Mouse (Mus musculus) kidney, embryonic 16.5 days (tissue): ENCODE measurements around the gene Dedd2. TPM values are rescaled to one million over a fixed set of nuclear protein-coding genes. Genes with fewer than 3 reads are reported as not detected.
A peak's percentile ranks its signal among the peaks of the same experiment; 100 is the strongest.

Source experiments
- ATAC-seq: fragments of 200-750 bp; cut with Nextera tagmentation; 2 replicates; pipeline ENCODE4 v1.8.0; 2017; ENCODE audit warnings: moderate TSS enrichment; ENCODE audit not compliant: low FRiP score, low TSS enrichment
- H3K27ac ChIP-seq: fragments of 300-500 bp; sonication (generic); 2 replicates; pipeline ENCODE4 v1.5.1; 2014; ENCODE audit warnings: low read length
- H3K27me3 ChIP-seq: fragments of 300-500 bp; sonication (generic); 2 replicates; pipeline ENCODE4 v1.6.1; 2014; ENCODE audit warnings: low read length, control low read depth, mixed read lengths; ENCODE audit not compliant: insufficient read depth
- H3K36me3 ChIP-seq: fragments of 300-500 bp; sonication (generic); 2 replicates; pipeline ENCODE4 v1.6.1; 2014; ENCODE audit warnings: low read length, control low read depth, mixed read lengths; ENCODE audit not compliant: insufficient read depth
- H3K4me1 ChIP-seq: fragments of 300-500 bp; sonication (generic); 2 replicates; pipeline ENCODE4 v1.6.1; 2014; ENCODE audit warnings: low read length, control low read depth, mixed read lengths; ENCODE audit not compliant: insufficient read depth
- H3K4me2 ChIP-seq: fragments of 300-500 bp; sonication (generic); replicated peaks from 2 replicates; pipeline ENCODE4 v1.6.1; 2014; ENCODE audit warnings: low read depth, low read length
- H3K4me3 ChIP-seq: fragments of 300-500 bp; sonication (generic); 2 replicates; pipeline ENCODE4 v1.5.1; 2014; ENCODE audit warnings: mild to moderate bottlenecking, low read length
- H3K9ac ChIP-seq: fragments of 300-500 bp; sonication (generic); replicated peaks from 2 replicates; pipeline ENCODE4 v1.6.1; 2014; ENCODE audit warnings: low read length
- H3K9me3 ChIP-seq: fragments of 300-500 bp; sonication (generic); 2 replicates; pipeline ENCODE4 v1.6.1; 2016; ENCODE audit warnings: low read length, control low read depth
- WGBS: fragments of 180-500 bp; shearing (Covaris S2); extraction: QIAGEN DNeasy Blood & Tissue Kit; methylation state at CpG from one replicate; pipeline ENCODE4 v1.1.7; 2014; 5-methylcytosine and 5-hydroxymethylcytosine counted together
- polyA plus RNA-seq: library from polyadenylated mRNA; unstranded; fragments of >200 nt; fragmentation: Nextera tagmentation; extraction: Ambion mirVana; gene quantifications from 2 replicates; pipeline ENCODE4 v1.2.1, GENCODE M21; 2015

Gene Dedd2
- polyA plus RNA-seq, 1 experiment from 2014 or later: 13.2 TPM

- H3K27ac ChIP-seq: peak overlapping the region; percentile 99
- H3K4me1 ChIP-seq: peaks cover 55% of the 10 kb centered on the region
- no peak for ATAC-seq
- no peaks in the 10 kb centered on the region for H3K27me3 ChIP-seq
- peak overlapping the region; percentile 95 for H3K4me2 ChIP-seq
- peak overlapping the region; percentile 93 for H3K9ac ChIP-seq
- no peaks in the 10 kb centered on the region for H3K9me3 ChIP-seq
- 11% methylated on average over 3 of the region's 3 CpGs for WGBS
- H3K36me3 ChIP-seq: peaks cover 30% of the 10 kb centered on the region
- H3K4me3 ChIP-seq: peak overlapping the region; percentile 95
Measured at GRCm38 (mm10) chr7:25247498-25247897, 27.1 kb upstream of the Dedd2 start.

DNA sequence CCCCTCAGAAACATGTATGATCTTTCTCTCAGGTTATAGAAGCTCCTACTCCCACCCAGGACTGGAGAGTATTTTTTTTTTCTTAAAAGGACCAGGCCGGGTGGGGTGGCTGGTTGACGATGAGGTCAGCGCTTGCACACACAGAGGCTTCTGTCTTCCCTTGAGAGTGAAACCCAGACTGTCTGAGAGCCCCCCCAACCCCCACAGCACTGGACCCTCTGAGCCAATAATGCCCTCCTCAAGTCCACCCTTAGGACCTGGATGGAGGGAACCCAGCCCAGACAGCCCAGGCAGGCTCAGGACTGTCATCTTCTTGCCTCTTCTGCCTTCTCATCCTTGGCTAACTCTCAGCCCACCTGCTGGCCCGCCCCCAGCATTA, 26.3 kb upstream of the Dedd2 start:
- peaks cover 50% of the 10 kb centered on the region for H3K4me1 ChIP-seq
- no peak for ATAC-seq
- H3K4me3 ChIP-seq: peak overlapping the region; percentile 95
- H3K27me3 ChIP-seq: no peaks in the 10 kb centered on the region
- H3K9ac ChIP-seq: peak overlapping the region; percentile 93
- WGBS: 14% methylated on average over 4 of the region's 4 CpGs
- H3K36me3 ChIP-seq: peaks cover 36% of the 10 kb centered on the region
- no peaks in the 10 kb centered on the region for H3K9me3 ChIP-seq
- H3K4me2 ChIP-seq: peak overlapping the region; percentile 95
- H3K27ac ChIP-seq: peak overlapping the region; percentile 99

- Histone ChIP-seq H3K27ac (peak overlapping the region; percentile 99), H3K4me3 (peak overlapping the region; percentile 95), H3K36me3 (peaks cover 36% of the 10 kb centered on the region), H3K27me3 (no peaks in the 10 kb centered on the region), H3K9ac (peak overlapping the region; percentile 93), H3K4me1 (peaks cover 45% of the 10 kb centered on the region), H3K4me2 (peak overlapping the region; percentile 95), H3K9me3 (no peaks in the 10 kb centered on the region)
- 33% methylated on average over 20 of the region's 20 CpGs for WGBS
- ATAC-seq: no peak
Measured at GRCm38 (mm10) chr7:25246079-25246758, 25.8 kb upstream of the Dedd2 start.

DNA sequence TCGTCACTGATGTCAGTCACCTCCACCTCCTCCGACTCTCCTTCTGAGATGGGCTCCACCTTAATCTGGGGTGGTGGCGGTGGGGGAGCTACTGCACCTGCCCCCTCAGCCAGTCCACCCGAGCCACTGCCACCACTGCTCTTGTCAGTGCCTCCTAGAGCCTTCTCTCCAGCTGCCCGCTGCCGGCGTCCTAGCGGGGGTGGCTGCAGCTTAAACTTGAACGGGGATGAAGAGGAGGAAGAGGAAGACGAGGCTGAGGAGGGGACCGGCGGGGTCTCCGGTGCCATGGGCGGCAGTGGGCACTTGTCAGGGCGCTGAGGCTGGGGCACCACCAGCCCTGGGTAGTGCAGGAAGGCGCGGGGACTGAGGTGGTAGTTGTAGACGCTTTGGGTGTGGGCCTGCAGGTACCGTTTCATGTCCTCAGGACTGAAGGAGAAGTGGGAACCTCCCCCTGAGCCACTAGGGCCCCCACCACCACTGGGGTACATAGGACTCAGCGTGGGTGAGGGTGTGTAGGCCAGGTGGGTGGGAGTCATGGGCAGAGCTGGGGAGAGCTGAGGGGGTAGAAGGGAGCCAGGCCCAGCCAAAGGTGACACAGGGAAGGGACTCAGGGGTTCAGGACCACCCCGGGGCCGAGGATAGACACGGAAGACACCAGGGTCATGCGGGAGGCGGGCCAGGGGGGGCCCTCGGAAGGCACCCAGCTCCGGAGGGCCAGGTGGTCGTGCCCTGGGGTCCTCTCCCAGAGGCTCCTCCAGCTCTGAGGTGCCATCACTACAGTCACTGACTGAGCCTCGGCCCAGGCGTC, 24.4 kb upstream of the Dedd2 start:
- peaks cover 42% of the 10 kb centered on the region for H3K4me1 ChIP-seq
- WGBS: 87% methylated on average over 27 of the region's 30 CpGs
- no peak overlapping the region for H3K4me2 ChIP-seq
- no peaks in the 10 kb centered on the region for H3K27me3 ChIP-seq
- H3K36me3 ChIP-seq: peaks cover 36% of the 10 kb centered on the region
- no peaks in the 10 kb centered on the region for H3K9me3 ChIP-seq
- ATAC-seq: no peak
- no peak overlapping the region for H3K9ac ChIP-seq
- no peak overlapping the region for H3K4me3 ChIP-seq
- H3K27ac ChIP-seq: no peak overlapping the region

- H3K4me2 ChIP-seq: no peak overlapping the region
- H3K4me1 ChIP-seq: peaks cover 45% of the 10 kb centered on the region
- no peak overlapping the region for H3K9ac ChIP-seq
- no peak for ATAC-seq
- H3K9me3 ChIP-seq: no peaks in the 10 kb centered on the region
- H3K27ac ChIP-seq: 0 out of 2 replicates have a peak overlapping the region, but pooled peaks have one; percentile 30
- no peaks in the 10 kb centered on the region for H3K27me3 ChIP-seq
- 88% methylated on average over 4 of the region's 4 CpGs for WGBS
- peaks cover 36% of the 10 kb centered on the region for H3K36me3 ChIP-seq
- H3K4me3 ChIP-seq: no peak overlapping the region
Measured at GRCm38 (mm10) chr7:25243361-25243760, 22.9 kb upstream of the Dedd2 start.

GRCm38 (mm10) chr7:25241062-25241461, 20.6 kb upstream of the Dedd2 start:
- no peaks in the 10 kb centered on the region for H3K9me3 ChIP-seq
- peaks cover 31% of the 10 kb centered on the region for H3K4me1 ChIP-seq
- no peak overlapping the region for H3K4me2 ChIP-seq
- no peak overlapping the region for H3K27ac ChIP-seq
- 22% methylated on average over 2 of the region's 2 CpGs for WGBS
- peaks cover 36% of the 10 kb centered on the region for H3K36me3 ChIP-seq
- H3K27me3 ChIP-seq: no peaks in the 10 kb centered on the region
- no peak overlapping the region for H3K4me3 ChIP-seq
- ATAC-seq: no peak
- no peak overlapping the region for H3K9ac ChIP-seq

- Histone ChIP-seq H3K4me1 (peaks cover 30% of the 10 kb centered on the region), H3K9me3 (no peaks in the 10 kb centered on the region), H3K4me2 (no peak overlapping the region), H3K27ac (no peak overlapping the region), H3K27me3 (no peaks in the 10 kb centered on the region), H3K4me3 (no peak overlapping the region), H3K9ac (no peak overlapping the region), H3K36me3 (peaks cover 34% of the 10 kb centered on the region)
- 58% methylated on average over 7 of the region's 7 CpGs for WGBS
- ATAC-seq: no peak
Measured at GRCm38 (mm10) chr7:25240631-25241030, 20.2 kb upstream of the Dedd2 start.

DNA sequence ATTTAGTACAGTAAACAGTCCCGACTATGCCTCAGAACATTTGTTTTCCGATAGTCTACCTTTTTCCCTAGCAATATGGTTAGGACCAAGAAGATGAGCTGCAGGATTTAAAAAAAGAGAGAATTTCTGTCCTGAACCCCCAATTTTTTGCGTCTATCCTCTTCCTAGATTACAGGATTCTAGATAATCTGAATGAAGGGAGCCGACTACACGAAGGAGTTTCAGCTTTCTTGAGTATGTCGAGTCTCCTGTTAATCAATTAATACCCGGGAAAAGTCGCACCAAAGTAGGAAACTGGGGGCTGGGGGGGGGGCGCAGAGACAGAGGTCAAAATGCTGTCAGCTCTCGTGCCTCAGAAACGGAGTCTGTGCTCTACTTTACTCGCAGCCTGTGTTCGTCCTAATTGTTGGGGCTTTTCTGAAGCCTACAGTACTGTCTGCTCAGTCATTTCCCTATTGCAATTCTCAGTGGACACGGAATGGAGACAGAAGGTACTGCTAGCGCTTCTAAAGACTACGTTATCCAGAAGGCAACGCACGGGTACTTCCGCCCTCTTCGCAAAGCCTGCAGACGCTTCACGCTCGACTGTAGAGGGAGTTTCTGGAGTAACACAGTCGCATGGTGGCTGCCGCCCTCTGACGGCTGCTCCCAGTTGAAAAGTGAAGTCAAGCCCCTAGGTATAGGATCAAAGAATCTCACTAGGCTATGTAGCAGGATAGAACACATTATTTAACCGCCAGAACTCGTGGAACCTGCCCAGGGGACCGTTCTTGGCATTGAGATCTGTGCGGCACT, 18.6 kb upstream of the Dedd2 start:
- peak; percentile 60 for ATAC-seq
- 3% methylated on average over 30 of the region's 30 CpGs for WGBS
- Histone ChIP-seq H3K27me3 (no peaks in the 10 kb centered on the region), H3K27ac (peak overlapping the region; percentile 80), H3K36me3 (peaks cover 18% of the 10 kb centered on the region), H3K9ac (peak overlapping the region; percentile 57), H3K9me3 (no peaks in the 10 kb centered on the region), H3K4me2 (peak overlapping the region; percentile 80), H3K4me1 (peaks cover 22% of the 10 kb centered on the region), H3K4me3 (peak overlapping the region; percentile 82)

DNA sequence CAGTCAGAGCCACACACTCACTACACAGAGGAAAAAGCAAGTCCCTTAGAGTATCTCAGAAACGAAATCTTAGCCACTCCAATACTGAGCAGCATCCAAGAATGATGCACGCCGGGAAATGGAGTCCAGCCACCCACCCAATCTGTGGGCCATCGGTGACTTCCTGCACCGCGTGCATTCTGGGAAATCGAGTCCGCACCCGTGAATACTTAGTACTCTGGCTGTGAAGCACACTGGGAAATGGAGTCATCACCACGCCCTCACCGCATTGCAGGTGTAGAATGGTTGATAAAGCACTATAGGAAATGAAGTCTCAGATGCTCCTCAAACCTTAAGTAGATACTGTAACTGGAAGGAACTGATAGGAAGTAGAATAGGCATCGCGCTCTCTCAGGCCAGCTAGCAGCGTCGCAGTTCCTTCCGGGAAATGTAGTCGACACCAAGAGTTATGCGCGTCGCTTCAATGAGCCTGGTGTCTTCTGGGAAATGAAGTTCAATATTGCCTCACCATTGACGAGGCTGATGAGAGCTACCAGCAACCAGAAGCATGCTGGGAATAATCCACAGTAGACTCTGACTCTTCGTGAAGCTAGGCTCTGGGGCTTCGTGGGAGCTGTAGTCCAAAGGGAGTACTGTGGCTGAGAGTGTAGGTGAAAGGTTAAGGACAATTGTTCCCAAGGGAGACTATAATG, 17.7 kb upstream of the Dedd2 start:
- Histone ChIP-seq H3K27me3 (no peaks in the 10 kb centered on the region), H3K4me1 (peaks cover 22% of the 10 kb centered on the region), H3K9me3 (no peaks in the 10 kb centered on the region), H3K27ac (peak overlapping the region; percentile 80), H3K4me3 (peak overlapping the region; percentile 82), H3K9ac (peak overlapping the region; percentile 95), H3K4me2 (peak overlapping the region; percentile 80), H3K36me3 (peaks cover 19% of the 10 kb centered on the region)
- peak; percentile 91 for ATAC-seq
- WGBS: under 1% methylated on average over 23 of the region's 23 CpGs
